Mouse (Mus musculus) urinary bladder, postnatal 25 days (tissue): ENCODE measurements at regions not wholly inside any gene's neighbourhood (a gene's known extent, or its start where the extent isn't known, plus 50 kb on each side); places are given as distances from the start of the nearest gene placed in this dataset.

Experiments used
- DNase-seq: peaks from one replicate; pipeline ENCODE4 v3.0.0; 2022; ENCODE audit warnings: low spot score

- no peak for DNase-seq
These were observed 64.4 kb downstream of the Ackr3 start for GRCm38 (mm10) chr1:90268131-90268691.

GRCm38 (mm10) chr1:90268951-90269350 is 65.2 kb downstream of the Ackr3 start:
- no peak for DNase-seq

GRCm38 (mm10) chr1:90269836-90270235 is 66.1 kb downstream of the Ackr3 start:
- DNase-seq: no peak

- DNase-seq: no peak
These were observed 67.5 kb downstream of the Ackr3 start for GRCm38 (mm10) chr1:90271326-90271725.

GRCm38 (mm10) chr1:90272411-90272810 is 68.6 kb downstream of the Ackr3 start:
- DNase-seq: no peak

- DNase-seq: no peak
These were observed 69.2 kb downstream of the Ackr3 start for GRCm38 (mm10) chr1:90272830-90273628.

GRCm38 (mm10) chr1:90273629-90273928 is 69.8 kb downstream of the Ackr3 start:
- DNase-seq: no peak

GRCm38 (mm10) chr1:90274968-90275651 is 71.3 kb downstream of the Ackr3 start:
- DNase-seq: no peak

GRCm38 (mm10) chr1:90275786-90276520 is 72.2 kb downstream of the Ackr3 start:
- no peak for DNase-seq

GRCm38 (mm10) chr1:90277486-90278255 is 73.9 kb downstream of the Ackr3 start:
- DNase-seq: no peak

- no peak for DNase-seq
These were observed 75.5 kb downstream of the Ackr3 start for GRCm38 (mm10) chr1:90279066-90279839.

- DNase-seq: no peak
These were observed 76.4 kb downstream of the Ackr3 start for GRCm38 (mm10) chr1:90280227-90280626.

GRCm38 (mm10) chr1:90281255-90281654 is 77.5 kb downstream of the Ackr3 start:
- DNase-seq: no peak

- no peak for DNase-seq
These were observed 78.2 kb downstream of the Ackr3 start for GRCm38 (mm10) chr1:90281956-90282355.

- DNase-seq: no peak
These were observed 78.6 kb downstream of the Ackr3 start for GRCm38 (mm10) chr1:90282367-90282766.

GRCm38 (mm10) chr1:90283176-90283775 is 79.5 kb downstream of the Ackr3 start:
- DNase-seq: no peak

- DNase-seq: no peak
These were observed 80.3 kb downstream of the Ackr3 start for GRCm38 (mm10) chr1:90283912-90284636.

- no peak for DNase-seq
These were observed 81.5 kb downstream of the Ackr3 start for GRCm38 (mm10) chr1:90285318-90285717.

GRCm38 (mm10) chr1:90287251-90287650 is 83.5 kb downstream of the Ackr3 start:
- DNase-seq: no peak
